Mouse (Mus musculus) forebrain, embryonic 12.5 days (tissue): Measurements from ENCODE around the gene Pdzd2. TPM values are rescaled to one million over a fixed set of nuclear protein-coding genes. Genes with fewer than 3 reads are reported as not detected.
"Not testable (repeated sequence)": the region's sequence is repeated elsewhere in the genome, so short reads cannot be mapped to it uniquely, and the experiment has no call there.

Experiments used
- ATAC-seq: fragments of 200-750 bp; cut with Nextera tagmentation; 2 replicates; pipeline ENCODE4 v1.8.0; 2017; ENCODE audit warnings: moderate TSS enrichment; ENCODE audit not compliant: low FRiP score
- H3K27ac ChIP-seq: fragments of 300-500 bp; sonication (generic); 2 replicates; pipeline ENCODE4 v1.5.1; 2016; ENCODE audit warnings: mild to moderate bottlenecking
- H3K27me3 ChIP-seq: fragments of 300-500 bp; sonication (generic); 2 replicates; pipeline ENCODE4 v1.6.1; 2016; ENCODE audit warnings: mild to moderate bottlenecking
- H3K36me3 ChIP-seq: fragments of 300-500 bp; sonication (generic); replicated peaks from 2 replicates; pipeline ENCODE4 v1.6.1; 2016; ENCODE audit warnings: mild to moderate bottlenecking
- H3K4me1 ChIP-seq: fragments of 300-500 bp; sonication (generic); 2 replicates; pipeline ENCODE4 v1.6.1; 2016
- H3K4me2 ChIP-seq: fragments of 300-500 bp; sonication (generic); 2 replicates; pipeline ENCODE4 v1.6.1; 2016; ENCODE audit warnings: mild to moderate bottlenecking, moderate library complexity
- H3K4me3 ChIP-seq: fragments of 300-500 bp; sonication (generic); replicated peaks from 2 replicates; pipeline ENCODE4 v1.5.1; 2016; ENCODE audit warnings: mild to moderate bottlenecking
- H3K9ac ChIP-seq: fragments of 300-500 bp; sonication (generic); 2 replicates; pipeline ENCODE4 v1.6.1; 2016; ENCODE audit warnings: mild to moderate bottlenecking
- H3K9me3 ChIP-seq: fragments of 300-500 bp; sonication (generic); 2 replicates; pipeline ENCODE4 v1.6.1; 2016
- WGBS: fragments of 180-500 bp; shearing (Covaris S2); methylation state at CpG from one replicate; pipeline ENCODE4 v1.1.7; 2016; 5-methylcytosine and 5-hydroxymethylcytosine counted together
- polyA plus RNA-seq: library from polyadenylated mRNA; unstranded; fragments of >200 nt; fragmentation: Nextera tagmentation; extraction: Ambion mirVana; gene quantifications from 2 replicates; pipeline ENCODE4 v1.2.1, GENCODE M21; 2016

The Pdzd2 gene
- polyA plus RNA-seq, 1 experiment from 2014 or later: 7.3 TPM

GRCm38 (mm10) chr15:12368850-12369249, 370.9 kb downstream of the Pdzd2 start:
- WGBS: 81% methylated on average over 4 of the region's 4 CpGs
- Histone ChIP-seq H3K4me2 (no peak overlapping the region), H3K27me3 (peaks cover 7% of the 10 kb centered on the region; the same call in 1 of the 2 replicates), H3K4me1 (peaks cover 25% of the 10 kb centered on the region), H3K9me3 (no peaks in the 10 kb centered on the region), H3K36me3 (no peaks in the 10 kb centered on the region), H3K4me3 (no peak overlapping the region), H3K9ac (no peak overlapping the region), H3K27ac (no peak overlapping the region)
- ATAC-seq: no peak

- no peak overlapping the region for H3K4me3 ChIP-seq
- H3K27ac ChIP-seq: no peak overlapping the region
- no peak overlapping the region for H3K4me2 ChIP-seq
- no peaks in the 10 kb centered on the region for H3K9me3 ChIP-seq
- peaks cover 7% of the 10 kb centered on the region; the same call in 1 of the 2 replicates for H3K27me3 ChIP-seq
- H3K9ac ChIP-seq: no peak overlapping the region
- H3K4me1 ChIP-seq: peaks cover 25% of the 10 kb centered on the region
- WGBS: 68% methylated on average over 11 of the region's 11 CpGs
- ATAC-seq: no peak
- no peaks in the 10 kb centered on the region for H3K36me3 ChIP-seq
These were observed 371.4 kb downstream of the Pdzd2 start for GRCm38 (mm10) chr15:12368357-12368756.

DNA sequence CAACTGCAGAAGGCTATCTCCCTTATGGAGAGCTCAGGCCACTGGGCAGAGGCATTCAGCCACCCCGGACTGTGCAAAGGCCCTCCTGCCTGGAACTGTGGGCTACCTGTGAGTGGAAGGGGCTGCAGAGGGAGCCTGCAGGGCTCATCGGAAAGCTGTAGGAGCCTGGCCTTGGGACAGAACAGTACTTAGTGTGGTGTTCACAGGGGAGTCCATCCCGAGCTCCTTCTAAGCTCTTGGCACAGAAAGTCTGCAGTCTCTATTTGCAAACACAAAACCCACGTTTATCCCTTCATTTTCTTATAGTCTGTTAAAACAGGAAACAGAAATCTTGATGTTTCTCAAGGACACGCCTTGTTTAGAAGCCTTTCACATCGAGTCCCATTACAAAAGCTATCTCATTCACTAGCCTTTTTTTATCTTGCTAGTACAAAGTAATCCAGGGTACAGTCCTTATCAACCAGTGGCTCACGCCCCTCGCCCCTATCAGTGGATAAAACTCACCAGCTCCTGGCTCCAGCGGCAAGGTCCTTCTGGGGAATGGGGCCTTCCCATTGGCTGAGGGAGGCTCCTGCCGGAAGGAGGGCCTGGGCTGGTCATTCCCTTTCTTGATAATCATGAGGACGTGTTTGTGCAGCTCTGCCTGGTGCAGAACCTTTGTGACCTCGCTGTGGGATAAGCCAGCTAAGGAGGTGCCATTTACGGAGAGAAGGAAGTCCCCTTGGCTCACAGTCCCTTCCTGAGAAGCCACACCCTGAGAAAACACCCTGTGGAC, 372.2 kb downstream of the Pdzd2 start:
- Histone ChIP-seq H3K36me3 (no peaks in the 10 kb centered on the region), H3K4me2 (no peak overlapping the region), H3K9me3 (no peaks in the 10 kb centered on the region), H3K9ac (no peak overlapping the region), H3K4me3 (no peak overlapping the region), H3K27me3 (peaks cover 7% of the 10 kb centered on the region; the same call in 1 of the 2 replicates), H3K27ac (no peak overlapping the region), H3K4me1 (peaks cover 25% of the 10 kb centered on the region)
- 55% methylated on average over 13 of the region's 13 CpGs for WGBS
- no peak for ATAC-seq

GRCm38 (mm10) chr15:12366580-12367305, 373.0 kb downstream of the Pdzd2 start:
- 0 out of 2 replicates have a peak overlapping the region, but pooled peaks have one; percentile 80 for H3K27ac ChIP-seq
- H3K4me3 ChIP-seq, H3K4me2 ChIP-seq, H3K9me3 ChIP-seq, H3K9ac ChIP-seq, ATAC-seq, H3K27me3 ChIP-seq, H3K36me3 ChIP-seq: not testable (repeated sequence)
- peaks cover 25% of the 10 kb centered on the region for H3K4me1 ChIP-seq
- 90% methylated on average over 11 of the region's 11 CpGs for WGBS

- no peaks in the 10 kb centered on the region for H3K36me3 ChIP-seq
- no peak overlapping the region for H3K4me3 ChIP-seq
- 0 out of 2 replicates have a peak overlapping the region, but pooled peaks have one; percentile 25 for H3K9ac ChIP-seq
- peak; percentile 83 for ATAC-seq
- H3K9me3 ChIP-seq: no peaks in the 10 kb centered on the region
- H3K27me3 ChIP-seq: peaks cover 7% of the 10 kb centered on the region; the same call in 1 of the 2 replicates
- WGBS: 26% methylated on average over 3 of the region's 3 CpGs
- 0 out of 2 replicates have a peak overlapping the region, but pooled peaks have one; percentile 10 for H3K4me2 ChIP-seq
- peak overlapping the region; percentile 80 for H3K27ac ChIP-seq
- peaks cover 22% of the 10 kb centered on the region for H3K4me1 ChIP-seq
These were observed 373.7 kb downstream of the Pdzd2 start for GRCm38 (mm10) chr15:12366072-12366469.

- H3K4me2 ChIP-seq: 0 out of 2 replicates have a peak overlapping the region, but pooled peaks have one; percentile 10
- H3K4me3 ChIP-seq: no peak overlapping the region
- no peaks in the 10 kb centered on the region for H3K36me3 ChIP-seq
- WGBS: 79% methylated on average over 15 of the region's 15 CpGs
- no peaks in the 10 kb centered on the region for H3K9me3 ChIP-seq
- 0 out of 2 replicates have a peak overlapping the region, but pooled peaks have one; percentile 25 for H3K9ac ChIP-seq
- peaks cover 22% of the 10 kb centered on the region for H3K4me1 ChIP-seq
- H3K27me3 ChIP-seq: peaks cover 7% of the 10 kb centered on the region; the same call in 1 of the 2 replicates
- ATAC-seq: no peak; the same call in 1 of the 2 replicates
- H3K27ac ChIP-seq: peak overlapping the region; percentile 80
These were observed 374.2 kb downstream of the Pdzd2 start for GRCm38 (mm10) chr15:12365416-12366071.

DNA sequence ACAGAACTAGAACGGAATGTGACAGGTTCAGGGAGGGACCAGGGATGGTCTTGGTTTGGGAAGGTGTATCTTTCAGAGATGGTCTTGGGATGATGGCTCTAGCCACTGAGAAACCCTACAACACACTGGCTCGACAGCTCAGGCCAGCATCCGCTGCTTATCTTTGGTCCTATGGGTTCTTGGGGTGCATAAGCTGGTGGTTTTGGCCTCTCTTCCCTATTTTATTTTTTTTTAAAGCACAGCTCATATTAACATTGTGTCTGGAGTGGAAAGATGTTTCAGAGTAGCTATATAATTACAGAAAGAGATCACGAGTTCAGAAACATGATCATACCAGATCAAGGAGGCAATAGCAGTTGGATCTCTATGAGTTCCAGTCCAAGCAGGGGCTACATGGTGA, 375.6 kb downstream of the Pdzd2 start:
- Histone ChIP-seq H3K4me1 (peaks cover 22% of the 10 kb centered on the region), H3K9me3 (no peaks in the 10 kb centered on the region), H3K27ac (no peak overlapping the region), H3K9ac (no peak overlapping the region), H3K4me2 (no peak overlapping the region), H3K27me3 (no peaks in the 10 kb centered on the region; the same call in 1 of the 2 replicates), H3K36me3 (no peaks in the 10 kb centered on the region), H3K4me3 (no peak overlapping the region)
- no peak for ATAC-seq
- 93% methylated on average over 4 of the region's 4 CpGs for WGBS

DNA sequence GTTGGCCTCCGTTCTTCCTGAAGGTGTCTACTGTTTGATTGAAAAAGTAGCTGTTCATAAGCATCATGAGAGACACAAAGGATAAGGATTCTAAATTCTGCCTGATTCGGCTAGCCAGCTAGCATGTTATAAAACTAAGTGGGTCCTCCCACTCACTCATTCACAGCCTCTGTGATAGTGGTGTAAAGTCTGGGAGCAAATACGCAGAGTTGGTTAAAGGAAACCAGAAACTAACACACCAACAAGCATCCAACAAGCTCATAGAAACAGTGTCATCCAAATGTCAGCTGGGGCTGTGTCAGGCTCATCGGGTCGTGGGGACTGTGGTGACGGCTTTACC, 377.1 kb downstream of the Pdzd2 start:
- H3K27me3 ChIP-seq: no peaks in the 10 kb centered on the region
- H3K4me2 ChIP-seq: no peak overlapping the region
- H3K9me3 ChIP-seq: no peaks in the 10 kb centered on the region
- whole genome bisulfite sequencing: 90% methylated on average over 6 of the region's 6 CpGs
- H3K27ac ChIP-seq: no peak overlapping the region
- peaks cover 15% of the 10 kb centered on the region for H3K4me1 ChIP-seq
- ATAC-seq: no peak
- H3K9ac ChIP-seq: no peak overlapping the region
- no peaks in the 10 kb centered on the region for H3K36me3 ChIP-seq
- no peak overlapping the region for H3K4me3 ChIP-seq

- no peaks in the 10 kb centered on the region for H3K36me3 ChIP-seq
- H3K9me3 ChIP-seq: no peaks in the 10 kb centered on the region
- ATAC-seq: no peak
- H3K27ac ChIP-seq: no peak overlapping the region
- no peak overlapping the region for H3K4me3 ChIP-seq
- H3K4me2 ChIP-seq: no peak overlapping the region
- WGBS: 88% methylated on average over 14 of the region's 14 CpGs
- H3K4me1 ChIP-seq: peaks cover 12% of the 10 kb centered on the region
- no peak overlapping the region for H3K9ac ChIP-seq
- H3K27me3 ChIP-seq: no peaks in the 10 kb centered on the region
These were observed 377.6 kb downstream of the Pdzd2 start for GRCm38 (mm10) chr15:12362001-12362700.

GRCm38 (mm10) chr15:12360519-12361212, 379.1 kb downstream of the Pdzd2 start:
- ATAC-seq: no peak
- peaks cover 2% of the 10 kb centered on the region for H3K4me1 ChIP-seq
- no peaks in the 10 kb centered on the region for H3K27me3 ChIP-seq
- peaks cover 4% of the 10 kb centered on the region; the same call in 1 of the 2 replicates for H3K36me3 ChIP-seq
- 80% methylated on average over 19 of the region's 19 CpGs for WGBS
- no peak overlapping the region for H3K4me3 ChIP-seq
- no peak overlapping the region for H3K4me2 ChIP-seq
- no peak overlapping the region for H3K9ac ChIP-seq
- H3K27ac ChIP-seq: no peak overlapping the region
- H3K9me3 ChIP-seq: no peaks in the 10 kb centered on the region

DNA sequence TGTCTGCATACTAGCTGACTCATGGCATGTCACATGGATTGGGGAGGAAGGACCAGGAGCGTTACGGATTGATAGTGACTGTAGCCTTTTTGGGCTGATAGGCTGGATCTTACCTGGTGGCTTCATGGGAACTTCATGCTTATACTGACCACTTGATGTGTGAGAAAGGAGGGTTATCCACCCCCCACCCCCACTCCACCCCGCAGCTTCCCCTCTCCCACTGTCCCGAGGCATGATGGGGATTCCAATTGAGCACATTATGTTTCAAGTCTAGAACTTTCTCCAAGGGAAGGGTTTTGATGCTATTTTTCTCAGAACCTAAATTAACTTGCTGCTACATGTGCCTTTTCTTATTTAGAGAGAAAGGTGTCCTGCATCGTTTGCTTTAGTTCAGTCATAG, 381.3 kb downstream of the Pdzd2 start:
- H3K4me2 ChIP-seq: no peak overlapping the region
- H3K9me3 ChIP-seq: no peaks in the 10 kb centered on the region
- no peak for ATAC-seq
- H3K4me1 ChIP-seq: no peaks in the 10 kb centered on the region
- no peak overlapping the region for H3K4me3 ChIP-seq
- whole genome bisulfite sequencing: 99% methylated on average over 5 of the region's 5 CpGs
- no peaks in the 10 kb centered on the region for H3K27me3 ChIP-seq
- H3K9ac ChIP-seq: no peak overlapping the region
- H3K27ac ChIP-seq: no peak overlapping the region
- peaks cover 22% of the 10 kb centered on the region for H3K36me3 ChIP-seq
